Mouse (Mus musculus) E14TG2a.4 (cell line): Measurements from ENCODE around the gene Padi4.

Source experiments
- H3K27me3 ChIP-seq: 2 replicates; pipeline ENCODE4 v1.6.1; 2014; ENCODE audit warnings: low read length, control low read depth; ENCODE audit not compliant: insufficient read depth
- H3K36me3 ChIP-seq: 2 replicates; pipeline ENCODE4 v1.6.1; 2014; ENCODE audit warnings: low read length, control low read depth; ENCODE audit not compliant: insufficient read depth
- H3K4me1 ChIP-seq: replicated peaks from 2 replicates; pipeline ENCODE4 v1.6.1; 2014; ENCODE audit warnings: low read depth, low read length, control low read depth
- H3K4me3 ChIP-seq: replicated peaks from 2 replicates; pipeline ENCODE4 v1.5.1; 2014; ENCODE audit warnings: mild to moderate bottlenecking, low read length
- H3K9me3 ChIP-seq: 2 replicates; pipeline ENCODE4 v1.6.1; 2014; ENCODE audit warnings: low read length, control low read depth
- CTCF ChIP-seq: conservative IDR thresholded peaks from 2 replicates; pipeline ENCODE4 v1.5.1; 2014; ENCODE audit warnings: low read length
- NANOG ChIP-seq: IDR thresholded peaks from 2 replicates; pipeline ENCODE4 v1.6.1; 2014; ENCODE audit warnings: borderline replicate concordance, low read length, mixed read lengths
- POU5F1 ChIP-seq: IDR thresholded peaks from 2 replicates; pipeline ENCODE4 v1.6.1; 2014; ENCODE audit warnings: low read length, borderline replicate concordance

The Padi4 gene

GRCm38 (mm10) chr4:140765936-140766335 is 8.1 kb downstream of the Padi4 start:
- Histone ChIP-seq H3K27me3 (peaks cover 6% of the 10 kb centered on the region; the same call in 1 of the 2 replicates), H3K9me3 (no peaks in the 10 kb centered on the region), H3K4me3 (no peak overlapping the region), H3K36me3 (no peaks in the 10 kb centered on the region), H3K4me1 (peaks cover 30% of the 10 kb centered on the region)
- no peak for TF ChIP-seq NANOG
- no peak for TF ChIP-seq CTCF
- no peak for TF ChIP-seq POU5F1

GRCm38 (mm10) chr4:140763158-140763557 is 10.9 kb downstream of the Padi4 start:
- TF ChIP-seq POU5F1 = no peak
- TF ChIP-seq CTCF = peak; percentile 62
- no peaks in the 10 kb centered on the region for H3K9me3 ChIP-seq
- peaks cover 15% of the 10 kb centered on the region for H3K4me1 ChIP-seq

GRCm38 (mm10) chr4:140761601-140762000 is 12.4 kb downstream of the Padi4 start:
- H3K27me3 ChIP-seq = no peaks in the 10 kb centered on the region; the same call in 1 of the 2 replicates
- H3K4me1 ChIP-seq = peaks cover 17% of the 10 kb centered on the region; the same call in 1 of the 2 replicates
- no peak overlapping the region for H3K4me3 ChIP-seq
- TF ChIP-seq CTCF = no peak
- TF ChIP-seq NANOG = no peak
- TF ChIP-seq POU5F1 = no peak
- no peaks in the 10 kb centered on the region for H3K36me3 ChIP-seq
- H3K9me3 ChIP-seq = no peaks in the 10 kb centered on the region

More at GRCm38 (mm10) chr4:140763158-140763557, 10.9 kb downstream of the Padi4 start:
- no peaks in the 10 kb centered on the region for H3K36me3 ChIP-seq
- peaks cover 4% of the 10 kb centered on the region; the same call in 1 of the 2 replicates for H3K27me3 ChIP-seq
- H3K4me3 ChIP-seq = no peak overlapping the region

- Histone ChIP-seq H3K9me3 (no peaks in the 10 kb centered on the region), H3K4me1 (peaks cover 22% of the 10 kb centered on the region), H3K36me3 (no peaks in the 10 kb centered on the region), H3K27me3 (peaks cover 2% of the 10 kb centered on the region; the same call in 1 of the 2 replicates), H3K4me3 (no peak overlapping the region)
- TF ChIP-seq POU5F1 (no peak), CTCF (no peak), NANOG (no peak)
Observed at GRCm38 (mm10) chr4:140755811-140756210, 18.2 kb downstream of the Padi4 start.

- Histone ChIP-seq H3K9me3 (no peaks in the 10 kb centered on the region), H3K4me3 (no peak overlapping the region), H3K36me3 (no peaks in the 10 kb centered on the region), H3K27me3 (0 out of 2 replicates have a peak, but pooled peaks cover 2% of the 10 kb centered on the region), H3K4me1 (peaks cover 32% of the 10 kb centered on the region)
- TF ChIP-seq NANOG = no peak
- TF ChIP-seq POU5F1 = no peak
- TF ChIP-seq CTCF = no peak
Observed at GRCm38 (mm10) chr4:140753366-140753765, 20.7 kb downstream of the Padi4 start.

- H3K27me3 ChIP-seq = peaks cover 14% of the 10 kb centered on the region
- H3K36me3 ChIP-seq = no peaks in the 10 kb centered on the region
- TF ChIP-seq NANOG (no peak), POU5F1 (no peak), CTCF (0 out of 2 replicates have a peak, but pooled peaks have one; percentile 12)
- H3K4me3 ChIP-seq = no peak overlapping the region
- peaks cover 42% of the 10 kb centered on the region for H3K4me1 ChIP-seq
- H3K9me3 ChIP-seq = no peaks in the 10 kb centered on the region
Observed at GRCm38 (mm10) chr4:140750328-140750727, 23.7 kb downstream of the Padi4 start.

- Histone ChIP-seq H3K27me3 (peaks cover 14% of the 10 kb centered on the region), H3K36me3 (no peaks in the 10 kb centered on the region), H3K9me3 (no peaks in the 10 kb centered on the region), H3K4me3 (peak overlapping the region; percentile 37), H3K4me1 (peaks cover 45% of the 10 kb centered on the region)
- TF ChIP-seq POU5F1 = no peak
- TF ChIP-seq NANOG = no peak
- TF ChIP-seq CTCF = no peak
Observed at GRCm38 (mm10) chr4:140747978-140748377, 26.1 kb downstream of the Padi4 start.

- Histone ChIP-seq H3K4me1 (peaks cover 32% of the 10 kb centered on the region), H3K36me3 (no peaks in the 10 kb centered on the region), H3K4me3 (no peak overlapping the region), H3K9me3 (no peaks in the 10 kb centered on the region), H3K27me3 (peaks cover 28% of the 10 kb centered on the region)
- no peak for TF ChIP-seq NANOG
- TF ChIP-seq POU5F1 = no peak
- peak; percentile 43 for TF ChIP-seq CTCF
Observed at GRCm38 (mm10) chr4:140744654-140745053, 29.4 kb downstream of the Padi4 start.

GRCm38 (mm10) chr4:140743086-140743485 is 30.9 kb downstream of the Padi4 start:
- Histone ChIP-seq H3K4me1 (peaks cover 22% of the 10 kb centered on the region), H3K9me3 (no peaks in the 10 kb centered on the region), H3K27me3 (peaks cover 28% of the 10 kb centered on the region), H3K4me3 (no peak overlapping the region), H3K36me3 (no peaks in the 10 kb centered on the region)
- TF ChIP-seq CTCF = no peak
- TF ChIP-seq POU5F1 = no peak
- no peak for TF ChIP-seq NANOG
